Mouse (Mus musculus) liver, embryonic 12.5 days (tissue): ENCODE data around the gene Sae1. TPM values are rescaled to one million over a fixed set of nuclear protein-coding genes. Genes with fewer than 3 reads are reported as not detected.
"Not testable (repeated sequence)": the region's sequence is repeated elsewhere in the genome, so short reads cannot be mapped to it uniquely, and the experiment has no call there.

Experiments
- ATAC-seq: fragments of 200-750 bp; cut with Nextera tagmentation; 2 replicates; pipeline ENCODE4 v1.8.0; 2017; ENCODE audit warnings: moderate number of reproducible peaks, mild to moderate bottlenecking, moderate library complexity
- H3K27ac ChIP-seq: fragments of 300-500 bp; sonication (generic); 2 replicates; pipeline ENCODE4 v1.5.1; 2016; ENCODE audit warnings: mild to moderate bottlenecking
- H3K27me3 ChIP-seq: fragments of 300-500 bp; sonication (generic); replicated peaks from 2 replicates; pipeline ENCODE4 v1.6.1; 2016; ENCODE audit warnings: mild to moderate bottlenecking, moderate library complexity
- H3K36me3 ChIP-seq: fragments of 300-500 bp; sonication (generic); 2 replicates; pipeline ENCODE4 v1.6.1; 2016; ENCODE audit warnings: mild to moderate bottlenecking, moderate library complexity
- H3K4me1 ChIP-seq: fragments of 300-500 bp; sonication (generic); 2 replicates; pipeline ENCODE4 v1.6.1; 2016
- H3K4me2 ChIP-seq: fragments of 300-500 bp; sonication (generic); 2 replicates; pipeline ENCODE4 v1.6.1; 2016; ENCODE audit warnings: mild to moderate bottlenecking, moderate library complexity
- H3K4me3 ChIP-seq: fragments of 300-500 bp; sonication (generic); 2 replicates; pipeline ENCODE4 v1.5.1; 2016; ENCODE audit warnings: mild to moderate bottlenecking, moderate library complexity
- H3K9ac ChIP-seq: fragments of 300-500 bp; sonication (generic); 2 replicates; pipeline ENCODE4 v1.6.1; 2016; ENCODE audit warnings: mild to moderate bottlenecking, moderate library complexity
- H3K9me3 ChIP-seq: fragments of 300-500 bp; sonication (generic); replicated peaks from 2 replicates; pipeline ENCODE4 v1.6.1; 2016; ENCODE audit warnings: mild to moderate bottlenecking, moderate library complexity
- WGBS: fragments of 180-500 bp; shearing (Covaris S2); methylation state at CpG from one replicate; pipeline ENCODE4 v1.1.7; 2016; ENCODE audit not compliant: insufficient replicate concordance; 5-methylcytosine and 5-hydroxymethylcytosine counted together
- polyA plus RNA-seq: library from polyadenylated mRNA; unstranded; fragments of >200 nt; fragmentation: Nextera tagmentation; extraction: Ambion mirVana; gene quantifications from 2 replicates; pipeline ENCODE4 v1.2.1, GENCODE M21; 2016

Gene Sae1
- polyA plus RNA-seq, 1 experiment from 2014 or later, result 187 TPM

DNA sequence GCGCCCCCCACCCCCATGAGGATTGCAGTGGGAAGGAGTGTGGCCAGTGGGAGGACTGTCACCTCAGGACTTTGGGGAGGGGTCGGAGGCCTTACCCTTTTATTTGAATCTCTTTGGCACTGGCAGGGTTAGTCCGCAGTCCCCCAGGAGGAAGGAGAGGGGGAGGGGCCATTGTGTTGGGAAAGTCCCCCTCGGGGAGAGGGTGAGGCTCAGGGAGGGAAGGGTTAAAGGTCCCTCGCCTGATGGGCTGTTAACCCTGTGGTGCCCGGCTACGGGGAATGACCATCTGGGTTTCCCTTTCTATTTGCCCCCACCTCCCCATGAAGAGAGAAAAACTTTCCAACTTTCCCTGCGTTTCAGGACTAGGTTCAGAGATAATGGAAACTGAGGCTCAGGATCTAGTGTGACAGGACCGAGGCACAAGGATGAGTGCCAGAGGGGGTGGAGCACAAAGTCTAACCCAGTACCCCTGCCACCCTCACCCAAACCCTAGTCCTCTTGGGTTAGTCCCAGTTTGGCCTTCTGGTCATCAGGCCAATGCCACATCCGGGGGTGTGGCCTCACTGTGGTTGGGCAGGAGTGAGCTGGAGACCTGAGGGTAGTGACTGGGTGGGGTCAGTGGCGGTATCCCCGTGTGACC, 74.8 kb downstream of the Sae1 start:
- H3K4me2 ChIP-seq, result peak overlapping the region; percentile 100
- H3K27ac ChIP-seq, result peak overlapping the region; percentile 98
- ATAC-seq, result peak; percentile 17
- WGBS, result 1% methylated on average over 12 of the region's 12 CpGs
- peaks cover 75% of the 10 kb centered on the region for H3K4me1 ChIP-seq
- peaks cover 17% of the 10 kb centered on the region for H3K36me3 ChIP-seq
- no peaks in the 10 kb centered on the region for H3K9me3 ChIP-seq
- peak overlapping the region; percentile 84 for H3K4me3 ChIP-seq
- peak overlapping the region; percentile 99 for H3K9ac ChIP-seq
- H3K27me3 ChIP-seq, result peaks cover 9% of the 10 kb centered on the region

DNA sequence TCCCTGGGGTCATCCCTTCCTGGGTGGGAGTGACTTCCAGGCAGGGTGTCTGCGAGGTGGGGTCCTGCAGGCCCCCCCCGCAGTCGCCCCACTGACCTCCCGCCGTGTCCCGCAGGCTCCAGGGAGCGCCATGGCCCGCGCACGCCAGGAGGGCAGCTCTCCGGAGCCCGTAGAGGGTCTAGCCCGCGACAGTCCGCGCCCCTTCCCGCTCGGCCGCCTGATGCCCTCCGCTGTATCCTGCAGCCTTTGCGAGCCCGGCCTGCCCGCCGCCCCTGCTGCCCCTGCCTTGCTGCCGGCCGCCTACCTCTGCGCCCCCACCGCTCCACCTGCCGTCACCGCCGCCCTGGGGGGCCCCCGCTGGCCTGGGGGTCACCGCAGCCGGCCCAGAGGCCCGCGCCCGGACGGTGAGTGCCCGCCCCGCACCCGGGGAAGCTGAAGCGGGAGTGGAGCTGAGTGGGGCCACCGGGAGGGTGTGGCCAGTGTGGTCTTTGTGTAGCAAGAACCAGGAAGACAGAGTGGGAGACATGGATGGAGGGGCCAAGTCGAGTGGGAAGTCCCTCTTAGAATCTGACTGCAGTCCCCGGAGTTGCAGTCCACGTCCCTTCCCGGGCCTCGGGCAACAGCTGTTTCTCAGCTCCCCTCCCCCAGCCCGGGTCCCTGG, 75.5 kb downstream of the Sae1 start:
- peak overlapping the region; percentile 100 for H3K4me2 ChIP-seq
- no peaks in the 10 kb centered on the region for H3K9me3 ChIP-seq
- H3K27me3 ChIP-seq, result peaks cover 9% of the 10 kb centered on the region
- ATAC-seq, result no peak
- peak overlapping the region; percentile 84 for H3K4me3 ChIP-seq
- H3K36me3 ChIP-seq, result peaks cover 11% of the 10 kb centered on the region
- H3K4me1 ChIP-seq, result peaks cover 75% of the 10 kb centered on the region
- under 1% methylated on average over 41 of the region's 49 CpGs for WGBS
- peak overlapping the region; percentile 99 for H3K9ac ChIP-seq
- peak overlapping the region; percentile 98 for H3K27ac ChIP-seq

DNA sequence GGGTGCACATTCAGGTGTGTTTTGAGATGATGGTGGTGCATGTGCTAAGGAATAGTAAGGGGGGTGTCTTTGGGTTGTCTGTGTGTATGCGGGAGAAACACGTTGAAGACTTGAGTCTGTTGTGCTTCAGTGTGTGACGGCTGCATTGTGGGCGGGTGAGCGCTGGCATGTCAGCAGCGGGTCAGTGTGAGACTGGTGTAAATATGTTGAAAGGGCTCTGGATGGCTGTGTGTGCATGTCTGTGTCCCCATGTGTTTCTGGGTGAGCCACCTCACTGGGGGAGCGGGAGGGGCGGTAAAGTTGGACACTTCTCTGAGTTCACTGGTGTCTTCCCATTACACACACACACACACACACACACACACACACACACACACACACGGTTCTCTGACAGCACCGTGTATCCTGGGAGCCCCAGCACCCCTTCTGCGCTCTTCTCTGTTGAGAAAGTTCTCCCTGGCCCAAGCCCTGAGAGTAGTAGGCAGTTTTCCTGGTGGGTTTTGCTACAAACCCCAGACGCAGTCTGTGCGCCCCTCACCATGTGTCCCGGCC, 76.1 kb downstream of the Sae1 start:
- ATAC-seq, result no peak
- Histone ChIP-seq H3K9me3 (no peaks in the 10 kb centered on the region), H3K4me2 (peak overlapping the region; percentile 100), H3K4me1 (peaks cover 81% of the 10 kb centered on the region), H3K27ac (peak overlapping the region; percentile 98), H3K4me3 (peak overlapping the region; percentile 84), H3K27me3 (peaks cover 9% of the 10 kb centered on the region), H3K9ac (peak overlapping the region; percentile 99), H3K36me3 (peaks cover 5% of the 10 kb centered on the region; the same call in 1 of the 2 replicates)
- WGBS, result 3% methylated on average over 14 of the region's 14 CpGs

DNA sequence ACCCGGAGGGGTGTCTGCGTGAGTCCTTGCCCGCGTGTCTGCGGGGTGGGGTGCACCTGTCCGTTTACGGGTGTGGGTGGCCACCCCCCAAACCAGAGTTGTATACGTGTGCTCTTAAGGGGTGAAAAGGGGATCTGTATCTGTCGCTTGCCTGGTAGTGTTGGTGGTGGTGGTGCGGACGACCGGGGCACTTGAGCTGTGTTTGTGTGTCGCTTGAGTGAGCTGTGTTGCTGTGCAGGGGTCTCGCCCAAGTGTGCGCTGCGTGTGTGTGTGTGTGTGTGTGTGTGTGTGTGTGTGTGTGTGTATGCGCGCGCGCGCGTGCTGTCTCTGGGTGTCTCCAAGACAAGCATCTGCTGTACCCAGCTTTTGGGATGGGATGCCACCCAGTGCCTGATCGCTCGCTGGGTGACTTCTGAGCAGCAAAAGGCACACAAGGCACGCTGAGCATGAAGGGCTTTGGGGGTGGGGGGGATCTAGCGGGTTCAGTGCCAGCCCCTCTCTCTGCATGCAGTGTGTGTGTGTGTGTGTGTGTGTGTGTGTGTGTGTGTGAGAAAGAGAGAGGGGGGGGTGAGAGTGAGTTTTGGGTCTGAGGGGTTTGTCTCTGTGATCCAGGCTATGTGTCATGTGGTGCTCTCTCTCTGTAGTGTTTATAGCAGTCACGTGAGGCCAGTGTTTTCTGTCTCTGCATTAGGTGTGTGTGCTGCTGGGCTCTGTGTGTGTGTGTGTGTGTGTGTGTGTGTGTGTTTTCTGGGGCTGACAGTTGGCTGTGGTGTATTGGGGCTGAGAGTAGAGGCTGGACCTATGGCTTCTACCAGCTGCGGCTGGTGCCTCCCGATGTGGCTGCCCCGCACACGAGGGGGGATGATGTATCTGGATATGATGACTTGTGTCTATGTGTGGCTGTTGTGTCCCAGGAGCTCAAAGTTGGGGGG, 76.8 kb downstream of the Sae1 start:
- Histone ChIP-seq H3K4me2 (peak overlapping the region; percentile 100), H3K36me3 (no peaks in the 10 kb centered on the region), H3K9ac (peak overlapping the region; percentile 99), H3K4me3 (peak overlapping the region; percentile 84), H3K4me1 (peaks cover 89% of the 10 kb centered on the region), H3K27me3 (peaks cover 9% of the 10 kb centered on the region), H3K27ac (peak overlapping the region; percentile 98), H3K9me3 (no peaks in the 10 kb centered on the region)
- ATAC-seq, result no peak
- WGBS, result 2% methylated on average over 31 of the region's 31 CpGs

DNA sequence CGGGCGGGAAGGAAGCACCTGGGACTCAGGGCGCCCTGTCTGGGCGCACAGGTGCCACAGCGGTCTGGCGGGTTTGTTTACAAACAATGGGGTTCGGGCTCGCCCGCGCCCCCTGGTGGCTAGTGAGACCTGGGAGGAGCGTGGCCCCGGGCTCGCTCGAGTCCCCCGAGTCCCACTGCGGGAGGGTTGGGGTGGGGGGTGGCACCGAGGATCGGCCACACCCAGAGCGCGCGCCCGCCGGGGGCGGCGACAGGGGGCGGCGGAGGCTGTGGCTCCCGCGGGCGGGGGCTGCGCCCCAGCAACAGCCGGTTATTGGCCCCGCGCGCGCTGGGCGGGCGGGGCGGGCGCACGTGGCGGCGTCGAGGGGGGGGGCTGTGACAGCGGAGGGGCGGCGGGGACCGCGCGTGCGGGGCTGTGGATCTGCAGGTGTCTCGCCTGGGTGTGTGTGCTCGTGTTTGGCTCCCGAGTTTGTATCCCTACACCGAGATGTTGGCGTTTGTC, 77.5 kb downstream of the Sae1 start:
- ATAC-seq, result peak; percentile 30

DNA sequence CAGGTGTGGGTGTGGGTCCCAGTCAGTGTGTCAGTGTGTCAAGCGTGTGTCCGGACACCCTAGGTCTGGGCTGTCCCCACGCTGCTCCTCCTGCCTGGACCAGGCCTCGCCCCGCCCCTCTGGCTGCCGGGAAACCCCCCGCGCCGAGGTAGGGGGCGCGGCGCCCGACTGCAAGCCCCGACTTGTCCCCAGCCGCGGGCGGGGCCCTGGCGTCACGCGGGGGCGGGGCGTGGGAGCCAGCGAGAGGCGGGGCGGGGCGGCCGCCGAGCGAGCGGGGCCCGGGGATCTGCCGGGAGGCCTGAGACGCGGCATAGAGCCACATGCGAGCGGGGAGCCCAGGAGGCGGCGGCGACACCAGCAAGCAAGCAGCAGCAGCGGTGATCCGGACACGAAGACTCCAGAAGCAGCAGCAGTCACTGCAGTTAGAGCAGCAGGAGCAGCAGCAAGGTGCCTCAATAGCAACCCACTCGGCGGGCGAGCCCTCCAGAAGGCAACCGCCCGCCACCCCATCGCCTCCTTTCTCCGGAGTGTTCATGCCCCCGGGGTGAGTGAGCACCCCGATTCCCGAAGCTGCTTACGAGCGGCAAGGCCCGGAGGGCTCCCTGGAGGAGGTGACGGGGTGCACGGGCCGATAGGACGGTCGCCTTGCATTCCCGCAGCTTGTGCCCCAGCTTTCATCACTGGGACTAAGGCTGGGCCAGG, 78.1 kb downstream of the Sae1 start:
- Histone ChIP-seq H3K27me3 (peaks cover 9% of the 10 kb centered on the region), H3K4me3 (peak overlapping the region; percentile 84), H3K36me3 (no peaks in the 10 kb centered on the region), H3K4me2 (peak overlapping the region; percentile 100), H3K4me1 (peaks cover 78% of the 10 kb centered on the region), H3K27ac (peak overlapping the region; percentile 98), H3K9me3 (no peaks in the 10 kb centered on the region), H3K9ac (peak overlapping the region; percentile 99)
- WGBS, result under 1% methylated on average over 61 of the region's 61 CpGs
- ATAC-seq, result peak; percentile 54

More for the DNA sequence above, 77.5 kb downstream of the Sae1 start:
- WGBS, result under 1% methylated on average over 35 of the region's 56 CpGs
- Histone ChIP-seq H3K9me3 (no peaks in the 10 kb centered on the region), H3K27ac (peak overlapping the region; percentile 98), H3K4me3 (peak overlapping the region; percentile 84), H3K27me3 (peaks cover 9% of the 10 kb centered on the region), H3K36me3 (no peaks in the 10 kb centered on the region), H3K4me1 (peaks cover 84% of the 10 kb centered on the region), H3K4me2 (peak overlapping the region; percentile 100), H3K9ac (peak overlapping the region; percentile 99)

DNA sequence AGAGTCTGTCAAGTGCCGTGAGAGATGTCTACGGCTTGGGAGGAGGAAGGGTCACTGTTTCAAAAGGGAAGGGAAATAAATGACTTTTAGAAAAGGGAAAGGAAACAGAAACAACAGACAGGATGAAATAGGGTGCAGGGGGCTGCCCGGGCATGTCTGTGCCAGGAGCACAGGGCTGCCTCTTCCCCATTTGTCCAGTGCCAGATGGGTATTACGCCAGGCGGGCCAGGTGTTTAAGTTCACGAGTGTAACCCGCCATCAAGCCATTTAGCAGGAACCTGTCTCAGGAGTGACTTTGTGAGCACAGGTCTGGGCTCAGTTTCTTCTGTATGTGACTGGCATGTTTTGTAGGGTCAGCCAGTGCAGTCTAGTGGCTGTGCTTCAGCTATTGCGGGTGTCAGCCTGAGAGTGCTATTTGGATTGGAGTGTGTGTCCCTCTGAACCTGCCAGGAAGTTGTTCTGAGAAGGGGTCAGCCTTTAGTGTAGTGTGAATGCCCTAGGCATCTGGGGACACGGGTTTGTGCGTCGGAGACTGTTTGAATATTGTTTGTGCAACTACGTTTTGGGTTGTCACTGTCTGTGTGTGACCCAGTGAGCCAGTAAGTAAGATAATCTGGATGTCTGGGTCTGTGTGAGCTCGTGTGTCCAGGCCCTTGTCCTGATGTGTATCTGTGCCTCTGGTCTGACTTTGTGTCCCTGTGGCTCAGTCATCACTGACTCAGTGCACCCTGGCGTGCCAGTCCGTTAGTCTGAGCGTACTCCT, 78.9 kb downstream of the Sae1 start:
- peak overlapping the region; percentile 84 for H3K4me3 ChIP-seq
- H3K27ac ChIP-seq, result peak overlapping the region; percentile 98
- ATAC-seq, result no peak
- peak overlapping the region; percentile 99 for H3K9ac ChIP-seq
- peaks cover 72% of the 10 kb centered on the region for H3K4me1 ChIP-seq
- H3K4me2 ChIP-seq, result peak overlapping the region; percentile 100
- peaks cover 9% of the 10 kb centered on the region for H3K27me3 ChIP-seq
- WGBS, result 44% methylated on average over 16 of the region's 16 CpGs
- no peaks in the 10 kb centered on the region for H3K36me3 ChIP-seq
- H3K9me3 ChIP-seq, result no peaks in the 10 kb centered on the region

DNA sequence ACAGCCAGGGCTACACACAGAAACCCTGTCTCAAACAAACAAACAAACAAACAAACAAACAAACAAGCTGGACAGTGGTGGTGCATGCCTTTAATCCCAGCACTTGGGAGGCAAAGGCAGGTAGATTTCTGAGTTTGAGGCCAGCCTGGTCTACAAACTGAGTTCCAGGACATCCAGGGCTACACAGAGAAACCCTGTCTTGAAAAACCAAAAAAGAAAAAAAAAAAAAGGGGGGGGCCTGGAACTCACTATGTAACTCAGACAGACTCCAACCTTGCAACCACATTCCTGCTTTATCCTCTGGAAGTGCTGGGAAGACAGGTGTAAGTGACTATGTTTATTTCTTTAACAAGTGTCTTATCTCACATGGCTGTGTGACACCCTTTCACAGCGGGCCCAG, 79.5 kb downstream of the Sae1 start, which contains the start of gene Bbc3:
Bbc3 (plus strand) TSS at position 301 of the 400 bp plus-strand sequence.
- Histone ChIP-seq H3K4me2 (peak within 1 kb of the TSS; percentile 100), H3K9ac (peak within 1 kb of the TSS; percentile 99), H3K27ac (peak within 1 kb of the TSS; percentile 98), H3K4me3 (peak within 1 kb of the TSS; percentile 84), H3K4me1 (peaks cover 65% of the 10 kb centered on the region)
- WGBS, result 32% methylated on average over 1 of the region's 1 CpGs
- H3K27me3 ChIP-seq, H3K36me3 ChIP-seq, H3K9me3 ChIP-seq, ATAC-seq: not testable (repeated sequence)

DNA sequence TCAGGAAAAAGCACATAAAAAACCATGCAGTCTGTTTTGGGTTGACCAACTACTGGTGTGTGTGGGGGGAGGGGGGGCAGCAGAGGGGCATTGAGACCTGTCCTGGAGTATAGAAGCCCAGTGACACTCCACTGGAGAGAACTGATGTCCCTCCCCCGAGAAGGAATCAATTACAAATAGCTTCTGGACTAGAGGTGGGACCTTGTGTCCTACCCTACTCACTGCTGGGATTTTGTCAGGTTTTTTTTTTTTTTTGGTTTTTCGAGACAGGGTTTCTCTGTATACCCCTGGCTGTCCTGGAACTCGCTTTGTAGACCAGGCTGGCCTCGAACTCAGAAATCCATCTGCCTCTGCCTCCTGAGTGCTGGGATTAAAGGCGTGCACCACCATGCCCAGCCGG, 80.5 kb downstream of the Sae1 start:
- H3K4me3 ChIP-seq, ATAC-seq, H3K9ac ChIP-seq, H3K4me2 ChIP-seq, H3K27me3 ChIP-seq, H3K9me3 ChIP-seq, H3K36me3 ChIP-seq, H3K27ac ChIP-seq: not testable (repeated sequence)
- 64% methylated on average over 6 of the region's 6 CpGs for WGBS
- peaks cover 56% of the 10 kb centered on the region for H3K4me1 ChIP-seq

DNA sequence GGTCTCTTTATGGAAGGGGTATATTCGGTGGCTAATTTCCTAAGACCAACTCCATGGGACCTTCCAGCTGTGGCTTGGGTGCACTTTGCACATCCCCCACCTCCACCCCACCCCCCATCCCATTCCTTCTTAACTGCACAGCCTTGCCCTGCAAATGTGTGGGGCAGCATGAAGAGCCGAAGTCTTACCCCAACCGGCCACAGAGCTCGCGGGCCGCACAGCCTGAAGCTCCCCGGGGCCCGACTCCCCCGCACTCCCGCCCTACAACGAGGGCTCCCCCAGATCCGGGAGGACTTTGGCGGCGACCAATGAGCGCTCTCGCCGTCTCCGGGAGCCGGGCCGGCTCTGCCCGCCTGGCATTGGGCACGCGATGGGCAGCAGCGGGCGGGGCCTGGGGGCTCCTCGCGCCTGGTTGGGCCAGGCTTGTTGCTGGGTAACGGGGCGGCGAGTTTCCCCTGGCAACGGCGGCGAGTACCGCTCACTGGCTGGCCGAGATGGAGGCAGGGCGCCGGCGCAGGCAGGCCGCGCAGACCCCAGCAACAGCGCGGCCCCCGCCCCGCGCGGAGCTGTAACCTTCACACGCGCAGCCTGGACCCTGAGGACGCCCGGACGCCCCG, 88.1 kb downstream of the Sae1 start:
- ATAC-seq, result no peak
- Histone ChIP-seq H3K4me1 (peaks cover 45% of the 10 kb centered on the region), H3K4me3 (peak overlapping the region; percentile 43), H3K36me3 (no peaks in the 10 kb centered on the region), H3K9me3 (no peaks in the 10 kb centered on the region), H3K27me3 (peaks cover 47% of the 10 kb centered on the region), H3K4me2 (peak overlapping the region; percentile 64), H3K9ac (peak overlapping the region; percentile 8; the same call in 1 of the 2 replicates), H3K27ac (no peak overlapping the region)
- WGBS, result 6% methylated on average over 52 of the region's 52 CpGs
